Mouse (Mus musculus) testis, adult 2 months (tissue): Measurements from ENCODE around the gene Ralgapa2.

Source experiments
- CTCF ChIP-seq: fragments of 200-500 bp; IDR thresholded peaks from 2 replicates; pipeline ENCODE4 v1.5.1; 2012; ENCODE audit warnings: low read depth, mild to moderate bottlenecking, inconsistent platforms, low read length, moderate library complexity; ENCODE audit not compliant: control insufficient read depth, insufficient read depth, insufficient replicate concordance
- POLR2A ChIP-seq: fragments of 200-500 bp; IDR thresholded peaks from 2 replicates; pipeline ENCODE4 v1.6.1; 2012; ENCODE audit warnings: low read depth, mild to moderate bottlenecking, inconsistent platforms, low read length, moderate library complexity; ENCODE audit not compliant: control insufficient read depth

DNA sequence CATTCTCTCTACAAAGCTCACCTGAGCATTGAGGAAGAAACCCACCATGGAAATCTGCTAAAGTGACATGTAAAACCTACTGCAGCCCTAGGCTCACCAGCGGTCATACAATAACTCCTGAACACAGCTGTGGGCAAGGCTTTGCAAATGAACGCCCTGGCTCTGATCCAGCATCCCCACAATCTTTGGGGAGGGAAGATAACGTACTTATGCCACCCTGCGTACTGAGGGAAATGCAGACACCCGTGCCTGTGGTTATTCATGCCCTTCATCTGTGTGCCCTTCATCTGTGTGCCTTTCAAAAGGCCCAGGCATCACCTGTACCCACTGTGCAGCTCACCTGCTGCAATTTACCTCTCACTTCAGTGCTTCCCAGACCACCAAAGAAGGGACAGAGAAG, 41.2 kb downstream of the Ralgapa2 start:
- TF ChIP-seq POLR2A (no peak), CTCF (no peak)
